Mouse (Mus musculus): ENCODE measurements around the gene Gm4985.
"Not testable (repeated sequence)": the region's sequence is repeated elsewhere in the genome, so short reads cannot be mapped to it uniquely, and the experiment has no call there.

Gm4985 gene

GRCm38 (mm10) chrX:23958834-23959233, at the start of gene Gm4985:
Gene Gm4985 (minus strand): TSS chrX:23958934.
- not testable (repeated sequence) for DNase-seq (ENCODE audit: low spot score in 2 of 2)

GRCm38 (mm10) chrX:23954161-23954560, 4.6 kb downstream of the Gm4985 start:
- no peak for DNase-seq (ENCODE audit: low spot score in 2 of 2)

Measured in urinary bladder, postnatal 36 days (tissue).